Mouse (Mus musculus): Measurements from ENCODE around the gene Kcnj16.

DNA sequence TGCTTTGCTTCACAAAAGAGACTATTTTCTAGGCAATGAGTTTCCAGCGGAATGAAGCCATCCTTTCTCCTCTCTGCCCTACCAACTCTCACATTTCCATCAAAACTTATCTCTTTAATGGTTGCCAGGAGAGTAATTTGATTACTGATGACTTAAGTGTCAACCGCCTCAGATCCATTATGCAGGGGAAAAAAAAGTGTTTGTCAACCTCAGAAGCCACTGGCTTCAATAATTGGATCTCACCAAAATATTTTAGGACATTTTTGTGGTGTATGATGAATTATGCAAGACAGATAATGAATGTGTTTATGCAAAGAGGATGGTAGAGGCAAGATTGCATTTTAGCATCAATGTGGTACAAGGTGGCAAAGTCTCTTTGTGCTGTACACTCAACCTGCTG is 52.4 kb downstream of the Kcnj16 start:
- TF ChIP-seq CTCF (IDR thresholded peaks at IDR 0.05; ENCODE audit: borderline replicate concordance, control insufficient read depth, extremely low read depth, insufficient read depth, low read length, poor library complexity) (no peak), POLR2A (IDR thresholded peaks at IDR 0.05; ENCODE audit: control insufficient read depth, extremely low read depth, insufficient read depth, low read length, poor library complexity) (no peak)

Measured in thymus, adult 2 months (tissue).